Mouse (Mus musculus) liver, postnatal 0 days (tissue): ENCODE measurements around the gene Tia1.

Source experiments
- CTCF ChIP-seq: sonication (generic); IDR thresholded peaks from 2 replicates; pipeline ENCODE4 v1.5.1; 2016; ENCODE audit warnings: antibody characterized with exemption, low read depth
- EP300 ChIP-seq: IDR thresholded peaks from 2 replicates; pipeline ENCODE4 v1.6.1; 2016; ENCODE audit warnings: antibody characterized with exemption, low read depth, mild to moderate bottlenecking

GRCm38 (mm10) chr6:86438272-86439118 lies 34.5 kb downstream of the Tia1 start, which contains the start of gene C87436:
- TF ChIP-seq CTCF (peak; percentile 72), EP300 (peak; percentile 67; the same call in 1 of the 2 replicates)
